ENCODE assay signal across 20 mouse cellular contexts in genomic region chr4:141265979-141266637, GRCm38 (mm10). TPM values are rescaled to one million over a fixed set of nuclear protein-coding genes. Genes with fewer than 3 reads are reported as not detected.
DNase-seq lines count a peak whose midpoint lies in the region; ATAC-seq and TF ChIP-seq lines count a peak whose summit lies in the region.
"Had no signal": no experiment of that assay in that cellular context is flagged by ENCODE, and none has a peak within 500 bp of the region (broad histone marks: within the 10 kb centered on the region; RNA-seq: fewer than 3 reads in every experiment).

No protein-coding gene starts in this region.

- no peak for TF ChIP-seq POLR2A in heart, adult 2 months (IDR thresholded peaks at IDR 0.05; ENCODE audit: insufficient read depth, low read depth, low read length)
- TF ChIP-seq POLR2A in ES-Bruce4 (IDR thresholded peaks at IDR 0.05; ENCODE audit: insufficient read depth, low read length) = no peak

- DNase-seq in heart, adult 2 months = no peak
- no peak for DNase-seq in heart, adult 11 months
- no peak for DNase-seq in liver, embryonic 14.5 days (ENCODE audit: low read depth in 3 of 3, low spot score in 3 of 3)
- DNase-seq in liver, embryonic 11.5 days (ENCODE audit: low spot score) = no peak
- peak; percentile 40 for DNase-seq in induced T-regulatory cell, adult 2 months (ENCODE audit: low read depth)
- DNase-seq: adrenal gland, adult 2 months; B cell, adult 2 months; cerebellum, adult 11 months; cerebellum, postnatal 10 days; kidney, adult 11 months; kidney, postnatal 25 days; spleen, adult 18-20 months; thymus, adult 2 months had no signal

- no peak for ATAC-seq in liver, embryonic 14.5 days (ENCODE audit: insufficient read depth)
- no peak for ATAC-seq in liver, embryonic 11.5 days (replicated peaks; ENCODE audit: low FRiP score)
- no peak for ATAC-seq in megakaryocyte-erythroid progenitor cell, adult 5-6 weeks (replicated peaks; ENCODE audit: low FRiP score, low TSS enrichment, poor library complexity, severe bottlenecking)
- ATAC-seq: forebrain, embryonic 16.5 days had no signal

- intact Hi-C loops in heart, adult 2 months (cut with DNase I) = no loop called here

- H3K27ac ChIP-seq in heart, adult 2 months = no peak overlapping the region
- H3K27ac ChIP-seq in liver, embryonic 14.5 days = no peak overlapping the region
- no peak overlapping the region for H3K27ac ChIP-seq in liver, embryonic 11.5 days (ENCODE audit: low read depth, low read length)
- no peak overlapping the region for H3K27ac ChIP-seq in ES-Bruce4 (ENCODE audit: insufficient read depth, low read length)
- H3K27ac ChIP-seq: heart, embryonic 13.5 days; hindbrain, embryonic 13.5 days; midbrain, embryonic 12.5 days had no signal

- no peaks in the 10 kb centered on the region for H3K79me2 ChIP-seq in heart, adult 2 months (replicated peaks; ENCODE audit: control insufficient read depth, insufficient read depth, low read length)

- H3K4me2 ChIP-seq in liver, embryonic 14.5 days (ENCODE audit: low read depth) = no peak overlapping the region
- H3K4me2 ChIP-seq in liver, embryonic 11.5 days = no peak overlapping the region
- H3K4me2 ChIP-seq: heart, embryonic 13.5 days; hindbrain, embryonic 13.5 days; midbrain, embryonic 12.5 days had no signal

- H3K4me1 ChIP-seq in heart, adult 2 months (ENCODE audit: control insufficient read depth, insufficient read depth, low read length) = no peaks in the 10 kb centered on the region
- no peaks in the 10 kb centered on the region for H3K4me1 ChIP-seq in liver, embryonic 14.5 days (replicated peaks; ENCODE audit: control insufficient read depth in 2 of 2, insufficient read depth in 2 of 2, low read length in 1 of 2)
- H3K4me1 ChIP-seq in liver, embryonic 11.5 days (replicated peaks; ENCODE audit: control insufficient read depth, insufficient read depth, low read length) = no peaks in the 10 kb centered on the region
- H3K4me1 ChIP-seq in ES-Bruce4 (ENCODE audit: control insufficient read depth, insufficient read depth, low read length) = no peaks in the 10 kb centered on the region
- H3K4me1 ChIP-seq: heart, embryonic 13.5 days; hindbrain, embryonic 13.5 days; midbrain, embryonic 12.5 days had no signal

- no peaks in the 10 kb centered on the region for H3K27me3 ChIP-seq in heart, adult 2 months (ENCODE audit: control insufficient read depth, insufficient read depth, low read length)
- H3K27me3 ChIP-seq in liver, embryonic 14.5 days (ENCODE audit: control insufficient read depth, insufficient read depth, low read length) = no peaks in the 10 kb centered on the region
- H3K27me3 ChIP-seq in liver, embryonic 11.5 days (replicated peaks; ENCODE audit: control insufficient read depth, insufficient read depth, low read length) = no peaks in the 10 kb centered on the region
- no peaks in the 10 kb centered on the region for H3K27me3 ChIP-seq in ES-Bruce4 (ENCODE audit: control insufficient read depth, insufficient read depth, low read length, poor library complexity, severe bottlenecking)
- H3K27me3 ChIP-seq: heart, embryonic 13.5 days; midbrain, embryonic 12.5 days had no signal

- H3K36me3 ChIP-seq in heart, adult 2 months (ENCODE audit: control insufficient read depth, insufficient read depth, low read length) = no peaks in the 10 kb centered on the region
- no peaks in the 10 kb centered on the region for H3K36me3 ChIP-seq in liver, embryonic 14.5 days (replicated peaks; ENCODE audit: control insufficient read depth, insufficient read depth, low read depth)
- H3K36me3 ChIP-seq in liver, embryonic 11.5 days (ENCODE audit: control insufficient read depth, insufficient read depth, low read length) = no peaks in the 10 kb centered on the region
- no peaks in the 10 kb centered on the region for H3K36me3 ChIP-seq in ES-Bruce4 (ENCODE audit: control insufficient read depth, insufficient read depth, low read length, poor library complexity, severe bottlenecking)
- H3K36me3 ChIP-seq: heart, embryonic 13.5 days; hindbrain, embryonic 13.5 days; midbrain, embryonic 12.5 days had no signal

- H3K9ac ChIP-seq in heart, adult 2 months (ENCODE audit: low read depth, low read length) = no peak overlapping the region
- H3K9ac ChIP-seq in liver, embryonic 14.5 days (replicated peaks) = no peak overlapping the region
- no peak overlapping the region for H3K9ac ChIP-seq in liver, embryonic 11.5 days (ENCODE audit: low read depth, low read length)
- H3K9ac ChIP-seq in ES-Bruce4 (ENCODE audit: low read depth, poor library complexity, severe bottlenecking) = no peak overlapping the region
- H3K9ac ChIP-seq: heart, embryonic 13.5 days; hindbrain, embryonic 13.5 days; midbrain, embryonic 12.5 days had no signal

- no peak overlapping the region for H3K4me3 ChIP-seq in heart, adult 2 months
- no peak overlapping the region for H3K4me3 ChIP-seq in liver, embryonic 14.5 days (ENCODE audit: insufficient read depth in 1 of 2, low read depth in 2 of 2, low read length in 2 of 2)
- no peak overlapping the region for H3K4me3 ChIP-seq in liver, embryonic 11.5 days (ENCODE audit: low read depth, low read length)
- no peak overlapping the region for H3K4me3 ChIP-seq in ES-Bruce4 (ENCODE audit: low read depth, low read length)
- H3K4me3 ChIP-seq: heart, embryonic 13.5 days; hindbrain, embryonic 13.5 days; midbrain, embryonic 12.5 days had no signal

- 95% methylated on average over 3 of the region's 3 CpGs for WGBS in heart, adult 2 months
- 64% methylated on average over 3 of the region's 3 CpGs for WGBS in liver, embryonic 14.5 days (ENCODE audit: insufficient replicate concordance)
- 87% methylated on average over 3 of the region's 3 CpGs for WGBS in liver, embryonic 11.5 days

- peak; percentile 21; the same call in 1 of the 2 replicates for TF ChIP-seq CTCF in heart, adult 2 months (IDR thresholded peaks at IDR 0.05)
- peak; percentile 41 for TF ChIP-seq CTCF in liver, embryonic 14.5 days (IDR thresholded peaks at IDR 0.05; ENCODE audit: low read depth)
- TF ChIP-seq CTCF in ES-Bruce4 (IDR thresholded peaks at IDR 0.05; ENCODE audit: low read depth, low read length) = peak; percentile 54

- no peaks in the 10 kb centered on the region for H3K9me3 ChIP-seq in liver, embryonic 14.5 days (ENCODE audit: control insufficient read depth, low read length)
- H3K9me3 ChIP-seq in liver, embryonic 11.5 days (ENCODE audit: control insufficient read depth, low read length) = peaks cover 4% of the 10 kb centered on the region; the same call in 1 of the 2 replicates
- H3K9me3 ChIP-seq in ES-Bruce4 (replicated peaks; ENCODE audit: control insufficient read depth, insufficient read depth, low read length, poor library complexity, severe bottlenecking) = no peaks in the 10 kb centered on the region
- H3K9me3 ChIP-seq: midbrain, embryonic 12.5 days had no signal

- no peak for TF ChIP-seq EP300 in heart, adult 2 months (IDR thresholded peaks at IDR 0.05; ENCODE audit: insufficient read depth, low read depth, low read length)
- TF ChIP-seq EP300 in liver, embryonic 14.5 days (IDR thresholded peaks at IDR 0.05; ENCODE audit: low read depth) = no peak
- TF ChIP-seq EP300 in ES-Bruce4 (IDR thresholded peaks at IDR 0.05; ENCODE audit: insufficient read depth, low read depth, low read length) = no peak

RNA-seq across cellular contexts. Expression of gene Arhgef19, which starts 26.8 kb away (rescaled TPM):
- 10 to 100 TPM; 37.7 to 40.1 TPM for total RNA-seq in heart, adult 2 months (2021)
- 22.4 and 39.6 TPM in 2 replicates for polyA plus RNA-seq in heart, adult 2 months (2012; rRNA removed)
- polyA plus RNA-seq in liver, embryonic 14.5 days (2012; rRNA removed) = 0.88 and 0.92 TPM in 2 replicates
- polyA plus RNA-seq in liver, embryonic 14.5 days (2014; fragmentation: Nextera tagmentation; extraction: Ambion mirVana) = 0.57 and 0.72 TPM in 2 replicates
- 2.3 and 2.5 TPM in 2 replicates for polyA plus RNA-seq in liver, embryonic 11.5 days (2014; fragmentation: Nextera tagmentation; extraction: Ambion mirVana)
- 7.5 and 8.3 TPM in 2 replicates for polyA plus RNA-seq in ES-Bruce4 (2011; ENCODE audit: insufficient read depth, insufficient read length, low read depth, missing spikeins)
- not detected in 2 replicates for total RNA-seq in megakaryocyte-erythroid progenitor cell, adult 5-6 weeks (2014; fragmentation: Nextera tagmentation)
- not detected in 2 replicates for total RNA-seq in megakaryocyte-erythroid progenitor cell, adult 5-6 weeks (2017)
- total RNA-seq: granulocyte monocyte progenitor cell, adult 5-6 weeks had no signal

RNA-seq across cellular contexts. Expression of gene Epha2, which starts 34.9 kb away (rescaled TPM):
- 1 to 10 TPM; 5.5 to 7.7 TPM for total RNA-seq in heart, adult 2 months (2021)
- 7.0 and 8.7 TPM in 2 replicates for polyA plus RNA-seq in heart, adult 2 months (2012; rRNA removed)
- 1.6 TPM in 2 replicates for polyA plus RNA-seq in liver, embryonic 14.5 days (2012; rRNA removed)
- 0.29 and 0.45 TPM in 2 replicates for polyA plus RNA-seq in liver, embryonic 14.5 days (2014; fragmentation: Nextera tagmentation; extraction: Ambion mirVana)
- polyA plus RNA-seq in liver, embryonic 11.5 days (2014; fragmentation: Nextera tagmentation; extraction: Ambion mirVana) = 2.5 and 2.9 TPM in 2 replicates
- 44.7 and 51.3 TPM in 2 replicates for polyA plus RNA-seq in ES-Bruce4 (2011; ENCODE audit: insufficient read depth, insufficient read length, low read depth, missing spikeins)
- total RNA-seq in megakaryocyte-erythroid progenitor cell, adult 5-6 weeks (2014; fragmentation: Nextera tagmentation) = 0.30 and 1.2 TPM in 2 replicates
- total RNA-seq in megakaryocyte-erythroid progenitor cell, adult 5-6 weeks (2017) = not detected in 2 replicates

RNA-seq across cellular contexts. Expression of gene Rsg1, which starts 52.4 kb away (rescaled TPM):
- total RNA-seq in heart, adult 2 months (2021) = under 1 TPM; 0.42 to 0.52 TPM
- polyA plus RNA-seq in heart, adult 2 months (2012; rRNA removed) = 0.88 and 1.1 TPM in 2 replicates
- 0.78 and 0.87 TPM in 2 replicates for polyA plus RNA-seq in liver, embryonic 14.5 days (2012; rRNA removed)
- polyA plus RNA-seq in liver, embryonic 14.5 days (2014; fragmentation: Nextera tagmentation; extraction: Ambion mirVana) = 0.56 and 1.2 TPM in 2 replicates
- 4.5 and 4.6 TPM in 2 replicates for polyA plus RNA-seq in liver, embryonic 11.5 days (2014; fragmentation: Nextera tagmentation; extraction: Ambion mirVana)
- polyA plus RNA-seq in ES-Bruce4 (2011; ENCODE audit: insufficient read depth, insufficient read length, low read depth, missing spikeins) = 1.6 and 2.8 TPM in 2 replicates
- total RNA-seq in megakaryocyte-erythroid progenitor cell, adult 5-6 weeks (2014; fragmentation: Nextera tagmentation) = 0.81 and 10.9 TPM in 2 replicates
- 3.2 TPM in 1 of 2 replicates, not detected in the other for total RNA-seq in megakaryocyte-erythroid progenitor cell, adult 5-6 weeks (2017)
